Mouse (Mus musculus) C2C12 (cell line): ENCODE measurements around the gene Chd9.

Experiments used
- CEBPB ChIP-seq: IDR thresholded peaks from one replicate; pipeline ENCODE4 v1.6.1; 2011; ENCODE audit warnings: low read depth, mild to moderate bottlenecking, control low read depth, moderate library complexity
- CTCF ChIP-seq: IDR thresholded peaks from one replicate; pipeline ENCODE4 v1.5.1; 2011; ENCODE audit not compliant: control insufficient read depth, insufficient read depth, insufficient read length
- USF1 ChIP-seq: IDR thresholded peaks from one replicate; pipeline ENCODE4 v1.6.1; 2011; ENCODE audit warnings: low read depth, mild to moderate bottlenecking, control low read depth, moderate library complexity

- TF ChIP-seq CTCF = no peak
- no peak for TF ChIP-seq USF1
- no peak for TF ChIP-seq CEBPB
Observed at GRCm38 (mm10) chr8:90829825-90830224, 1.7 kb downstream of the Chd9 start.
